Comparison of ENCODE assay signal across 8 mouse cellular contexts in genomic region chr2:34249141-34249960, GRCm38 (mm10).
DNase-seq lines count a peak whose midpoint lies in the region; ATAC-seq and TF ChIP-seq lines count a peak whose summit lies in the region.

No protein-coding gene starts in this region.

- peak overlapping the region; percentile 84 for H3K4me2 ChIP-seq in embryonic facial prominence, embryonic 14.5 days (ENCODE audit: low read depth, low read length)
- H3K4me2 ChIP-seq in heart, embryonic 11.5 days, result peak overlapping the region; percentile 73
- peak overlapping the region; percentile 81 for H3K4me2 ChIP-seq in kidney, embryonic 15.5 days
- H3K4me2 ChIP-seq in stomach, embryonic 16.5 days (ENCODE audit: low read depth, low read length), result peak overlapping the region; percentile 86

- DNase-seq in CD4-positive helper T cell, adult 2 months (ENCODE audit: low read depth, low spot score), result peak; percentile 56
- DNase-seq in embryonic facial prominence, embryonic 14.5 days (ENCODE audit: low spot score), result peak; percentile 92
- DNase-seq in liver, result peak; percentile 62

- TF ChIP-seq POLR2A in bone marrow macrophage, adult 2 months (IDR thresholded peaks at IDR 0.05; ENCODE audit: borderline replicate concordance, low read depth, low read length), result no peak

- no peaks in the 10 kb centered on the region for H3K36me3 ChIP-seq in embryonic facial prominence, embryonic 14.5 days (ENCODE audit: control insufficient read depth, insufficient read depth, low read length)
- no peaks in the 10 kb centered on the region for H3K36me3 ChIP-seq in heart, embryonic 11.5 days (ENCODE audit: control insufficient read depth, insufficient read depth, low read length)
- H3K36me3 ChIP-seq in kidney, embryonic 15.5 days, result no peaks in the 10 kb centered on the region
- H3K36me3 ChIP-seq in stomach, embryonic 16.5 days (ENCODE audit: control insufficient read depth, insufficient read depth, low read length), result no peaks in the 10 kb centered on the region

- 1% methylated on average over 15 of the region's 15 CpGs for WGBS in embryonic facial prominence, embryonic 14.5 days
- WGBS in heart, embryonic 11.5 days (ENCODE audit: insufficient replicate concordance), result 2% methylated on average over 15 of the region's 15 CpGs
- under 1% methylated on average over 15 of the region's 15 CpGs for WGBS in kidney, embryonic 15.5 days
- whole genome bisulfite sequencing in stomach, embryonic 16.5 days, result under 1% methylated on average over 15 of the region's 15 CpGs

- no peaks in the 10 kb centered on the region for H3K27me3 ChIP-seq in embryonic facial prominence, embryonic 14.5 days (replicated peaks; ENCODE audit: control insufficient read depth, insufficient read depth, low read length)
- H3K27me3 ChIP-seq in heart, embryonic 11.5 days (ENCODE audit: control insufficient read depth, insufficient read depth, low read length), result no peaks in the 10 kb centered on the region
- no peaks in the 10 kb centered on the region for H3K27me3 ChIP-seq in kidney, embryonic 15.5 days
- no peaks in the 10 kb centered on the region for H3K27me3 ChIP-seq in stomach, embryonic 16.5 days (ENCODE audit: control insufficient read depth, insufficient read depth, low read length)

- H3K27ac ChIP-seq in bone marrow macrophage, adult 2 months (ENCODE audit: insufficient read depth, low read depth, low read length), result no peak overlapping the region
- peak overlapping the region; percentile 84 for H3K27ac ChIP-seq in embryonic facial prominence, embryonic 14.5 days (replicated peaks; ENCODE audit: low read depth, low read length)
- H3K27ac ChIP-seq in heart, embryonic 11.5 days (ENCODE audit: low read depth, low read length), result peak overlapping the region; percentile 89
- H3K27ac ChIP-seq in kidney, embryonic 15.5 days, result peak overlapping the region; percentile 87
- peak overlapping the region; percentile 70 for H3K27ac ChIP-seq in stomach, embryonic 16.5 days (ENCODE audit: low read length)

- peak overlapping the region; percentile 64 for H3K4me3 ChIP-seq in bone marrow macrophage, adult 2 months (ENCODE audit: insufficient read depth, low read length)
- peak overlapping the region; percentile 57 for H3K4me3 ChIP-seq in embryonic facial prominence, embryonic 14.5 days (ENCODE audit: low read depth, low read length)
- H3K4me3 ChIP-seq in heart, embryonic 11.5 days (ENCODE audit: low read depth, low read length), result peak overlapping the region; percentile 66
- peak overlapping the region; percentile 55 for H3K4me3 ChIP-seq in kidney, embryonic 15.5 days (replicated peaks)
- peak overlapping the region; percentile 61 for H3K4me3 ChIP-seq in stomach, embryonic 16.5 days (replicated peaks; ENCODE audit: low read length)

- peak; percentile 91 for ATAC-seq in embryonic facial prominence, embryonic 14.5 days (ENCODE audit: low read depth)
- peak; percentile 75 for ATAC-seq in heart, embryonic 11.5 days (replicated peaks; ENCODE audit: insufficient number of reproducible peaks, low FRiP score, low TSS enrichment)
- ATAC-seq in kidney, embryonic 15.5 days (replicated peaks; ENCODE audit: low FRiP score), result peak; percentile 86
- 0 out of 2 replicates have a peak, but pooled peaks have one; percentile 35 for ATAC-seq in monocyte, adult 5-6 weeks (replicated peaks; ENCODE audit: insufficient number of reproducible peaks, low FRiP score, low TSS enrichment, poor library complexity, severe bottlenecking)
- peak; percentile 78; the same call in 1 of the 2 replicates for ATAC-seq in stomach, embryonic 16.5 days (ENCODE audit: insufficient read depth, low FRiP score)

- no peak for TF ChIP-seq CTCF in bone marrow macrophage, adult 2 months (IDR thresholded peaks at IDR 0.05; ENCODE audit: low read depth, low read length)

- no peaks in the 10 kb centered on the region for H3K9me3 ChIP-seq in embryonic facial prominence, embryonic 14.5 days (ENCODE audit: control insufficient read depth, low read length)
- H3K9me3 ChIP-seq in heart, embryonic 11.5 days (replicated peaks; ENCODE audit: control insufficient read depth, low read length), result no peaks in the 10 kb centered on the region
- H3K9me3 ChIP-seq in kidney, embryonic 15.5 days (replicated peaks), result no peaks in the 10 kb centered on the region
- H3K9me3 ChIP-seq in stomach, embryonic 16.5 days (replicated peaks; ENCODE audit: control insufficient read depth, low read length), result no peaks in the 10 kb centered on the region

- no peaks in the 10 kb centered on the region for H3K4me1 ChIP-seq in bone marrow macrophage, adult 2 months (ENCODE audit: control insufficient read depth, insufficient read depth, low read length)
- H3K4me1 ChIP-seq in embryonic facial prominence, embryonic 14.5 days (ENCODE audit: control insufficient read depth, insufficient read depth, low read length), result peaks cover 19% of the 10 kb centered on the region
- H3K4me1 ChIP-seq in heart, embryonic 11.5 days (ENCODE audit: control insufficient read depth, insufficient read depth, low read length), result peaks cover 14% of the 10 kb centered on the region
- H3K4me1 ChIP-seq in kidney, embryonic 15.5 days, result peaks cover 25% of the 10 kb centered on the region
- peaks cover 9% of the 10 kb centered on the region; the same call in 1 of the 2 replicates for H3K4me1 ChIP-seq in stomach, embryonic 16.5 days (ENCODE audit: control insufficient read depth, insufficient read depth, low read length)

- peak overlapping the region; percentile 67 for H3K9ac ChIP-seq in embryonic facial prominence, embryonic 14.5 days (ENCODE audit: low read depth, low read length)
- peak overlapping the region; percentile 76 for H3K9ac ChIP-seq in heart, embryonic 11.5 days (ENCODE audit: low read depth, low read length)
- peak overlapping the region; percentile 56 for H3K9ac ChIP-seq in kidney, embryonic 15.5 days
- peak overlapping the region; percentile 70 for H3K9ac ChIP-seq in stomach, embryonic 16.5 days (ENCODE audit: low read length)

Comparison
In these comparisons a context has a peak if more than half of its experiments do, and no peak if none do; other contexts are left out.
1. ATAC-seq: peak in every context shown above with its lines; median percentile 91 in embryonic facial prominence, embryonic 14.5 days; 86 in kidney, embryonic 15.5 days; 78 in stomach, embryonic 16.5 days; 75 in heart, embryonic 11.5 days; 35 in monocyte, adult 5-6 weeks.